Mouse (Mus musculus) gastrocnemius, postnatal 25 days (tissue): Measurements from ENCODE around the gene Rabl6. TPM values are rescaled to one million over a fixed set of nuclear protein-coding genes. Genes with fewer than 3 reads are reported as not detected.

Source experiments
- DNase-seq: peaks from one replicate; pipeline ENCODE4 v3.0.0; 2022
- total RNA-seq, 2 experiments: library from RNA; stranded (reverse); gene quantifications; 1 replicate in 1 of 2; 2 replicates in 1 of 2; pipeline ENCODE4 v1.2.3; 2021

Gene Rabl6
- total RNA-seq, 2 experiments from 2014 or later = 63.5 to 67.8 TPM

DNA sequence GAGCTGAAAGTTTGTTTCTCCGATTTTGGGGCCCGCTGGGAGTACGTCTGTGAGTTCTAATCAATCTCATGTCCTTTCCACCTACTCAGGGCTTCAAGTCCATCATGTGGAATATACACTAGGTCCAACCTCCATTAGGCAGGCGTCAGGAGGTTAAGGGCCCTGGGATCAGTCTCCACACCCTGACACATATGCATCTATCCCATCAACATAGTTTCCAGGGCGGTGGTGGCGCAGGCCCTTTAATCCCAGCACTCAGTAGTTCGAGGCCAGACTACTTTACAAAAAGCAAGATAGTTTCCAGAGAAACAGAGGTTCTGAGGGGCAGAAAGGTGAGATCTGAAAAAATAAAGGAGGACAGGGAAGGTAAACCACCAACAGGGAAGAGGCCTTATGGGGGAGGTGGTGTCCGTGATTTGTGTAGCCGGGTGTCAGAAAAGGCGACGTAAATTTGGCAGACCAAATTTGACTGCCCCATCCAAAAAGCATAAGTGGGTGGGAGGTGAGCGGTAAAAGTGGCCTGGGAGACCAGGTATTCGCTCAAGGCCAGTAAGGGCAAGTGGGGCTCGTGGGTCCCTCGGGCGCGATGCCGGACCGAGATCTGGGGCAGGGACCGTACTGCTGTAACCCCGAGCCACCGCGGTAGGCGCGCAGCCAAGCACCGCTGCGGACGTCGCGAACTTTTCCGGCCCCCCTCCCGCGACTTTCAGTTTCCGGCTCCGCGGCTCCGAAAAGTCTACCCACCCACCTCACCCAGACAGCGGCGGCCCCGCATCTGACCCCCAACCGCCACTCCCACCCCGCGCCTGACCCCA is 62.1 kb downstream of the Rabl6 start:
- no peak for DNase-seq

DNA sequence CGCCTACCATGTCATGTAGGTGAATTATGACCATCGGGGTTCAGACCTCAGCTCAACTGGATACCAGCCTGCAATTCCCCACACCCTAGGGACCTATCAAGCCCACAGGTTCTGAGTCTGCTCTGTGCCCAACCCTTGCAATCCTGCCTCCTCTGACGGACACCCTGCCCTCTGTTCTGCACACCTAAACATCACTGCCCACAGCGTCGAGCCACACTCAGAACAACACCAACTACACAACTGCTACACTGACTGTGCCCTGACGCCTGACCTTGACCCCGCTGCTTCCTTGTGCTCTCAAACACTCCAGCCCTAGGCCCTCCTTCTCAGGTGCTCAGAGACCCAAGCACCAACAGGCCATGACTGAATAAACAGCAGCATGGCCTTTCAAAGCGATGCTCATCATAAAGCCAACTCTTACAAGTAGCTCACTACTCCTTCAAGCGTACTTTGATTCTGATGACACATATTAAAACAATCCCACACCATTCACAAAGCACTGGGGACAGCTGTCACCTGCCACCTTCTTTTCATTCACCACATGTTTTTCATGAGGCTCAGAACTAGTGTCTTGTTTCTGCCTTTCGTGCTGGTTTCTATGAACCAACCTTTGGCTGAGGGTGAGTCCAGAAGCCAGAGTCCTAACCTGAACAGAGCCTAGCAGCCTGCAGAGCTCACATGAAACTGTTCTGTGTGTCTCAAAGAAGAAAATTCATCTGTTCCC is 66.5 kb downstream of the Rabl6 start:
- no peak for DNase-seq

DNA sequence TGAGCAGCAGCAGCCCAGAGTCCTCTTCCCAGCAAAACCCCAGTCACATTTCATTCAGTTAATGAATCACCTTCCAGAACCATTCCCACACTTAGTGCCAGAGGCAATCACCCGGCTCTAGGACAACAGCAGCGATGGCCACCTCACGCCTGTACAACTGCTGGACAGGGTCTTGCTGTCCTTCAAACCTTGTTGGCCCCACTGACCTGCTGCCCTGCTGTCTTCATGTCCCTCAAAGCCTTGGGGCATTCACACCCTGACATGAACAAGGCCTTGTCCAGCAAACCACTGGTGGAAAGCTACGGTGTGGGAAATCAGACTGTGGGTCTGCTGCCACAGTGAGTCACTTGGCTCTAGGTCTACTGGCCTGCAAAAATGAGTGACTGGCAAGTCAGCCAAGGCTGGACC is 67.8 kb downstream of the Rabl6 start:
- no peak for DNase-seq

DNA sequence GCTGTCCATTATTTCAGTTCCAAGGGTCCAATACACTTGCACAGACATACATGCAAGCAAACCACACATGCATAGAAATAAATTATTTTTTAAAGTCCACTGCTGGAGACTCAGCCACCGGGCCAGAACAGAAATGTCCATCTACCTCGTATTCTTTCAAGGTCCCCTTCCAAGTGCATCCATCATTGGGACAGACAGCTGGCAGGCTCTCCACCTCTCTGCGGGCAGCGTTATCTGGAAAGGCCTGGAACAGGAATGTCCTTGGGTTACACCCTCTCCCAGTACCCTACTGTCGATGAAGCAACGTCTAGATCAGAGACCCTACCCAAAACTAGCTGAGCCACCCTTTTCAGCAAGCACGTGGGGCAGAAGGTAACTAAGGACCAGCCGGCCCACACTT is 71.8 kb downstream of the Rabl6 start:
- peak; percentile 38 for DNase-seq

DNA sequence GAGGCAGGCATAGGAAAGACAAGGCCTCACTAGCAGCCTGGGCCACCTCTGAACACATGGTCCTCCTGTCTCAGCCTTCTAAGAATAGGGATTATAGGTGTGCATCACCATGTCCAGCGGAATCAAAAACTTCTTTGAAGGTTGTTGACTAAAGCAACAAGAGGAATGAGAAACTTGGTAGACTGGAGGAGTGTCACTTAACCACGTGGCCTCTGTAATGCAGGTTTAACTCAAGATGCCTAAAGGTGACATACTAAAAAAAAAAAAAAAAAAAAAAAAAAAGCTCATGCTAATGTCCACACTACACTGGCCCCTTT is 73.5 kb downstream of the Rabl6 start:
- no peak for DNase-seq

DNA sequence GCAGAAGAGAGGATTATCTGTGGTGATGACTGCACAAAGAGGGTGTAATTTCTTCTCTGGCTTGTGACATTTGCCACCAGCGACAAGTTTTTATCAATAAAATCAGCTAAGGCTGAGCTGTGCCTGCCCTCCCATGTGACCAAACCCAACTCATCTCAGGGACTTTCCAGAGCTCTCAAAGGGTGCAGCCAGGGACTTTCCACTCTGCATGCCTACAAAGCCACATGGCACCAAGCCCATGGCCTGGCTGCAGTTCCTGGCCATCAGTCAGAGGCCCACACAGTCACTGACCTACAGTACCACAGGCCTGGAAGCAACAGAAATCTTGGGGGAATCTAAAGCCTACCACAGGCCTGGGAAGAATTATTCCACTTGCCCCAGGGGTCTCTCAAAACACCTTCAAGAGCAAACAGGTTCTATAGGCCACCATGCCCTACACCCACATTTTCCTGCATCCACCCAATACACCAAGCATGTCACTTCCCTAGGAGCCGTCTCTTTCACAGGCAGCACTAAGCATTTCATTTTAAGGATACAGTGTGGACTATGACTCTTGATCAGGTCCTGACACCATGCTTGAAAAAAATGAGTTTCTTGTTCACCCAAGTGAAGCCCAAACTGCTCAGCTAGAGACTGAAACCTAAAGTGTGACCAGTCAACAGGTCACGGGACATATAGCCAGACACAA is 74.0 kb downstream of the Rabl6 start:
- DNase-seq = peak; percentile 86

DNA sequence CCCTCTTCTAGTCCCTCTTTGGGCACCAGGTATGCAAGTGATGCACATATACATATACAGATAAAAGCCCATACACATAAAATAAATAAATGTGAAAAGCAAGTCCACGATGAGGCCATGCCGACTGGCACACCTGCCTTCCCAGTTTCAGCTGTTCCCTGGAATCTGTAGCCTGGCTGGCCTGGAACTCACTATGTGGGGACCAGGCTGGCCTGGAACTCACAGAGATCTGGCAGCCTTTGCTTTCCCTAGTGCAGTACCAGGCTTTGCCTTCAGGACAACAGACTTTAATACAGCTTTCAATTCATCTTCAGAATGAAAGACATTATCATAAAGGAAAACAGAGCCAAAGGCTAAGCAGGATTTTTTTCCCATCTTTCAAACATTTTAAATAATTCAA is 74.6 kb downstream of the Rabl6 start:
- DNase-seq = no peak

Other genes with a start within 250 kb of the Rabl6 start
- 1 to 10 TPM; 2.8 to 4.6 TPM for gene Uap1l1, start 242.8 kb downstream of the Rabl6 start, total RNA-seq
- under 1 TPM; 0.19 to 0.33 TPM for gene Sapcd2, start 236.2 kb downstream of the Rabl6 start, total RNA-seq
- gene Entpd2, start 212.6 kb downstream of the Rabl6 start, total RNA-seq = 1 to 10 TPM; 9.1 to 9.4 TPM
- 10 to 100 TPM; 15.0 to 25.1 TPM for gene Npdc1, start 209.2 kb downstream of the Rabl6 start, total RNA-seq
- gene Fut7, start 185.3 kb downstream of the Rabl6 start, total RNA-seq = not detected
- gene Abca2, start 179.8 kb downstream of the Rabl6 start, total RNA-seq = 10 to 100 TPM; 12.5 to 16.2 TPM
- gene Clic3, start 151.7 kb downstream of the Rabl6 start, total RNA-seq = under 1 TPM; 0.35 to 0.64 TPM
- gene Paxx, start 147.4 kb downstream of the Rabl6 start, total RNA-seq = 10 to 100 TPM; 13.7 to 16.2 TPM
- not detected for gene Ptgds, start 138.5 kb downstream of the Rabl6 start, total RNA-seq
- not detected for gene Lcn12, start 114.6 kb downstream of the Rabl6 start, total RNA-seq
- 10 to 100 TPM; 77.2 to 77.4 TPM for gene Fbxw5, start 107.8 kb downstream of the Rabl6 start, total RNA-seq
- gene C8g, start 106.8 kb downstream of the Rabl6 start, total RNA-seq = 1 to 10 TPM in 1 of 2 experiments, under 1 TPM in 1; 0.86 to 1.3 TPM
- gene Traf2, start 61.6 kb downstream of the Rabl6 start, total RNA-seq = 10 to 100 TPM; 10.5 to 10.9 TPM
- gene Edf1, start 50.7 kb downstream of the Rabl6 start, total RNA-seq = 100 to 1,000 TPM; 142 to 162 TPM
- gene Mamdc4, start 33.7 kb downstream of the Rabl6 start, total RNA-seq = 1 to 10 TPM; 1.7 to 3.2 TPM
- 10 to 100 TPM; 50.1 to 53.7 TPM for gene Phpt1, start 33.3 kb downstream of the Rabl6 start, total RNA-seq
- gene Ajm1, start 26.8 kb downstream of the Rabl6 start, total RNA-seq = not detected
- not detected for gene Ccdc183, start 9.2 kb upstream of the Rabl6 start, total RNA-seq
- 10 to 100 TPM; 15.2 to 16.4 TPM for gene Tmem141, start 13.5 kb upstream of the Rabl6 start, total RNA-seq
- gene Fcna, start 19.5 kb upstream of the Rabl6 start, total RNA-seq = 1 to 10 TPM; 3.9 to 8.5 TPM
- gene Lcn8, start 44.6 kb upstream of the Rabl6 start, total RNA-seq = 10 to 100 TPM in 1 of 2 experiments, 1 to 10 TPM in 1; 5.7 to 20.3 TPM
- gene Lcn5, start 49.4 kb upstream of the Rabl6 start, total RNA-seq = not detected
- not detected for gene Lcn6, start 68.3 kb upstream of the Rabl6 start, total RNA-seq
- gene Lcn10, start 74.2 kb upstream of the Rabl6 start, total RNA-seq = not detected
- gene Obp2a, start 91.5 kb upstream of the Rabl6 start, total RNA-seq = not detected
- gene Bmyc, start 98.2 kb upstream of the Rabl6 start, total RNA-seq = 10 to 100 TPM in 1 of 2 experiments, 1 to 10 TPM in 1; 8.4 to 11.2 TPM
- gene Obp2b, start 128.5 kb upstream of the Rabl6 start, total RNA-seq = not detected
- gene Lcn3, start 157.0 kb upstream of the Rabl6 start, total RNA-seq = not detected
- not detected for gene Lcn11, start 168.5 kb upstream of the Rabl6 start, total RNA-seq
- gene Gm13539, start 173.7 kb upstream of the Rabl6 start, total RNA-seq = not detected
- gene Glt6d1, start 207.3 kb upstream of the Rabl6 start, total RNA-seq = not detected
- not detected for gene Lcn9, start 214.6 kb upstream of the Rabl6 start, total RNA-seq
- not detected for gene Sohlh1, start 238.7 kb upstream of the Rabl6 start, total RNA-seq